Mouse (Mus musculus): ENCODE measurements at regions not wholly inside any gene's neighbourhood (a gene's known extent, or its start where the extent isn't known, plus 50 kb on each side); places are given as distances from the start of the nearest gene placed in this dataset.

DNA sequence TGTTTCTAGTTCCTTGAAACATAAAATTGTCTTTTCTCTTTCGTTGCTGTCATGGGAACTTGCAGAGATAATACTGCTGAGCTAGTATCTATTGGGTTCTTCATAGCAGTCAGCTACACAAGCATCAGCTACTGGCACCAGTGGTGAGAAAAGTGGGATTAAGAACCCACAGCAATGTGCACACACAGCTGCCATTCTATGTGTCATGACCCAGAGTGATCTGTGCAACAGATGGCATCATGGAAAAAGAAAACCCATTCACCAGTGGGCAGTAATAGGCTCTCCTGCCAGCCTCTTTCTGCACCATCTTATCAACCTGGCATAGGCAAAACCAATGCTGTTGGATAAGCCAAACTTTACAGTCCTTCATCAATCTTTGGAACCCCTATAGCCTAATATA lies 428.1 kb downstream of the Trib2 start:
- no peak for DNase-seq

DNA sequence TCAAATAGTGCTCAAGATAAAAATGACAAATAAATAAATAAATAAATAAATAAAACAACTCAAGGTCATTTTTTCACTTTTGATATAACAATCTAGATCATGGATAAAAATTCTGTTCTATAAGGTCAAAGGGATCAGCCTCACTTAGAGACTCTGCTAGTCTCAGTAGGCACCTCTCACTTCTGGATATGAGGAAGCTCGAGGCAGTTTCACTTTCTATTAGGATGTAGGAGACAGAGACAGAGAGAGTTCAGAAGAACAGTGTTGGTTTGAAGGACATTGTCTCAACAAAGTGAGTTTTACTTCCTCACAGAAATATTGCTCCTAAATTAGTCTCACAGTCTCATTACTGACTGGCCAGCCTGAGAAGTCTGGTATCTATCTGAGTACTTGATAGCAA lies 458.9 kb downstream of the Trib2 start:
- DNase-seq, result no peak

DNA sequence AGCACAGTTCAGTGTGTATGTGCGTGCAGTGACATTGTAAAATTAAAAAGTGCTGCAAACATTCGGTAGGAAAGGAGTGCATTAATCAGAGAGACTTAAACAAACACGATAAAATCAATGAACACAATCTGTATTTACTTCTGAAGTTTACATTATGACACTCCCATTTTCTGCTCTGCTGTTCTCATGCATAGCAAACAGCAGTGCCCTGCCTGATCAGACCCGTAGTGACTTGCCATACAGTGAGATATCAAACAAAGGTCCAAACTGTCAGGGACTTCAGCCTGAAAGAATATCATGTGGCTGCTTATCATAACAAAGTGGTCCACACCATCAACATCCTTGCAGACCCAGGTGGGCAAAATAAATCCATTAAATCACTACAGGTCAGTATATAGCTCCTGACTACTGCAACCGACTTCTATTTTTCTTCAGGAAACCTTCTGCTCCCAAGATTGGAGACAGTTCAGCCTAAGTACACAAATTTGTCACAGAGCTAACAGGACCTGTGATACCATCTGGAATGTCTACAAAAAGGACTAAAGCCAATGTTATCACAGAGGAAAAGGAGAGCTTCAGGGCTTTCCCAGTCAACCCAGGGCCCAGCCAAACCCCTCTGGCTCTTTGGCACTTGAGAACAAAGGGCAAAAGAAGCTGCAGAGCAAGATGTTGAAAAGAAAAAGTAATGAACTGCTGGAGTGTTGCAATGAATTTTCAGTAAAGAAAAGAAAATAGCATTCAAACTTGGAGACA lies 495.8 kb downstream of the Trib2 start:
- no peak for DNase-seq

DNA sequence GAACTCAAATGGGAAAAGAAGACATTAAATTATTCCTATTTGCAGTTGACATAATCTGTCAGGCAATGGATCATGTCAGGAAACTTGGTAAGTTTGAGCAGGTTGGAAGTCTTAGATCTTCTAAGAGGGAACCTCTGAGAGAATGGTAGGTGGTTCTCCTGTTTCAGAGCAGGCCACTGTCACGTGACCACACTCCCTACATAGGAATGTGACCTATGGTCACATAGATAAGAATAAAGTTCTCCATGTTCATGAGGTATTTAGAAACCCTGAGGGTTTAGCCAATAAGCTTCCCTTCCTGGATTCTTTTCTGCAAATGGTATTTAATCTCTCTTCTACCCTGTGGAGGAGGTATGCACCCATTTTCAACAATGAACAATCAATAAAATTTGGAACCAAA lies 497.1 kb downstream of the Trib2 start:
- no peak for DNase-seq

DNA sequence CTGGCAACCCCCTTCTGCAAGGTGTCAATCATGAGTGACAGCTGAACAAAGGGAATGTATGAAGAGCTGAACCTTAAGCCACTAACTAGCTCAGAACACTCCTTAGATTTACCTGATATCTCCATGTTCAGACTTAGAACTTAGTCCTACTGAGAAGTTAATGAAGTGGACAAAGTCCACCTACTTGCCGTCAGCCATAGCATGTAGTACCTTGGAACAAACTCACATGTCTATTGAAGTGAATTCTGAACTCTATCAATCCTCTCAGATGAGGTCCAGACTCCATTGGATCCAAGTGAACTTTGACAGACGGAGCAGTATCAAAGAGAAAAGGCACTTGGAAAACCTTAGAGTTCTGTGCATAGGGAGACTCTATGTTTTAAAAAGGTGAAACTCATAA lies 521.8 kb downstream of the Trib2 start:
- DNase-seq, result no peak

DNA sequence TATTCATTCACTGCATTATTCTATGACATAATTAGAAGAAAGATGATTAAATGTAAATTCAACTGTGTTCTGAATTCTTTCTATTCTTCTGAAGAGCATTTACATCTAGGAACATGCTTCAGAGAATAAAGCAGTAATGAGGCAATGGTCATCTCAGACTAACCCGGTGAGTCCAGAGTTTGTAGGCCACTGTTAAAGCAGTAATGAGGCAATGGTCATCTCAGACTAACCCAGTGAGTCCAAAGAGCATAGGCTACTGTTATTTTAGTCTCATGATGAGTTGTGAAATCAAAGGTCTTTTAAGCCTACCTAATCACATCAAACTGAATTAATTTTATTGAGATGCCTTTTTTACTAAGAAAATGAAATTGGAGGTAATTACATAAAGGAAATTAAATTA lies 554.6 kb downstream of the Trib2 start:
- DNase-seq, result no peak

DNA sequence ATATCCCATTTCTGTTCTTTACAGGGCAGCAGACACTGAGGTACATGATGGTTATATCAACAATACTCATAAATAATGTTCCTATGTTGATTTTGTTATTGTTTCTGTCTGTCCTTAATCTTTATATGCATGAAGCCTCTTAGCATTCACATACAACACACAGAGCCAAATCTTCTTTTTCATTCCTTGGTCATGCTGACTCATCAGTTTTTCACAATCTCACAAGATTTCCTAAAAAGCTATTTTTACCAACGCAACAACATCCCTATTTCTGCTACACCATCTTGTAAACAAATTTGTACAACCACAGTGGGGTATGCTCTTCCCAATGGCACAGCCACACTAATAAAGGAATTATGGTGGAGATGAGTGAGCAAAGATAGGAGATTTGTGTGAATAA lies 555.1 kb downstream of the Trib2 start:
- no peak for DNase-seq

DNA sequence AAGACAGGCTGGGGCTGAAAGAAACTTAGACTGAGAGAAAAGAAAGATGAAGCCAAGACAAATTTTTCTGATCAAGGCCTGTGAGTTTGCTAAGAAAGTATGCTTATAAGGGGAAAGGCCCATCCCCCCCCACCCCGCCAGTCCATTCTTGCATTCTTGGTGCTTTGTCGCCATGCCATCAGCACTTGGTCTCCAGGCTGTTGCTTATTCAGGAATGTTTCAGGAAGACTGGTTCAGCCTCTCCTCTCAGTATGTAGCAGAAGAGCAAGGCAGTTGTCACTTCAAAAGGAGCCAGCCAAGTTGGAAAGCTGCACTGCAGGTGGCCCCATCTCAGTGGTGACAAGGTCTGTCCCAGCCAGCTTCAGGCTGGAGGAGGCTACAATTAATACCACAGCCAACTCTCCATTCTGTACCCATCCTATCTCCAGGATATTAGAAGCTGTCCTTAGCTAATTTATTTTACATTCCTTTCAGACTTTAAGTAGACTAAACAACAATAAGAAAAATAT lies 555.8 kb downstream of the Trib2 start:
- no peak for DNase-seq

DNA sequence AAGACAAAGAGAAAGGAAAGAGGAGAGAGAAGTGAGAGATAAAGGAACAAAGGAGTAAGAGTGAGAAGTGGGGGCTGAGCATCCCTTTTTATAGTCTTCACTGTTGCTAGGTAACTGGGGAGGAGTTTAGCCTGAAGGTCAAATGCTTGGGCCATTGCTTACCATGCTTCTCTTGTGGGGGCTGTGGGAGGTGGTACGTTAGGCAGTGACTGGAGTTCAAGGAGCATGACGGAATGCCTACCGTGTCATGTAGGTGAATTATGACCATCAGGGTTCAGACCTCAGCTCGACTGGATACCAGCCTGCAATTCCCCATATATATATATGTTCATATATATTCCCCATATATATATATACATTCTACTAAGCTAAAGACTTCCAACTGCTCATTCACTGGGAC lies 571.8 kb downstream of the Trib2 start:
- no peak for DNase-seq

DNA sequence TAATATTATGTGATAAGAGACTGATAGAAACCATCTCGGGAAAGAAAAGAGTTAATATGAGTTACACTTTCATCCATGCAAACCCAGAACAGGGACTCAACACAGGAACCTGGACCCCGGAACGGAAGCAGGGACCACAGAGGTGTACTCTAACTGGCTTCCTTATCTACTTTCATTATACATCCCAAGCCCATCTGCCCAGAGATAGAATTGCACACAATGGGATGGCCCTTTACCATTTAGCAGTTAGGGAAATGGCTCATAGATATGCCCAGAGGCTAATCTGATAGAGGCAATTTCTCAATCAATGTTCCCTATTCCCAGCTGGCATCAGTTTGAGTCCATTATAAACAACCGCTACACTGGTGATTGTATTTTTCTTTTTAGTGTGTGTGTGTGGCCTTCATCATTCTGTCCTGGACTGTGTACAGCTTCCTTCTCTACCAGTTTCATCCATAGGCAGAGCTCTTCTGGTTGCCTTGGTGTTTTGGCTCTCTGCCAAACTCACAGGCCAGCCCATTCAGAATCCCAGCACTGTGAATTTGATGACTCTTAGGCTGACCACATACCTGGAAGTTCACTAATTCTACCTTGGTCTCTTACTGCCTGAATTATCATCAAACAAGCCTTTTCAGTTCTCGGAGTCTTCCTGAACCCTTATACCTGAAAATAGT lies 594.1 kb downstream of the Trib2 start:
- no peak for DNase-seq

DNA sequence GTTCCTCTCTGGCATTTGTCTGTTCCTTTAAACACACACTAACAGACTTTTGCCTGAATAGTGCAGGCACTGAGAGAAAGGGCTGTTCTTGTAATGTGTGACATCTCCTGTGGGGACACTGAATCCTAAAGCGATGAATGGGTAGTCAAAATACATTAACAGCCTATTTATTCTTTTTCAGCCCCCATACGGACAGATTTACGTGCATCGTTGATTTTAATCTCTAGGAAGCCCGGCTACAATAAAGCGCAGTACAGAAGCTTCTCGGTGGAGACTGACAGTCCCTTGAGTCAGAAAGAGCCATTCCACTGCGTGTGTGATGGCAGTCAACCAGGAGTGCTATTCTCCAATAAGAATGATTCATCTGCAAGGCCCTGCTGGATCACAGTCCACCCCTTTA lies 598.2 kb downstream of the Trib2 start:
- DNase-seq, result no peak

DNA sequence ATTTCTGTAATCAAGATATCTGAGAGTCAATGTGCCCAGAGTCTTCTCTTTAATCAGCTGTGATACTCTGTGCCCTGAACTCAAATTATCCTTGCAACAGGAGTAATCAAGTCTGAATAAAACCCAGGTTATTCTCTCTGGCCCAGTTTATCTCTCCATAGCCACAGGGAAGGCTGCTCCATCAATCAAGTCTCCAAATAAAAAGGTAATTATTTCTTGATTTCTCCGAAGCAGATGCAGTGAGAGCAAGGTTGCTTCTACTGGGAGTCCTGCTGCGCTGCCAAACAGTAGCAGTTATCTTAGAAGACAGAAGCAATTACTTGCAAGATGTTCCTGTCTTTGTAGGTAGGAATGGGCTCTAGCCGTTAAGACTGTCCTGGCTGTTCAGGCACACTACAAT lies 600.5 kb downstream of the Trib2 start:
- peak; percentile 1 for DNase-seq

DNA sequence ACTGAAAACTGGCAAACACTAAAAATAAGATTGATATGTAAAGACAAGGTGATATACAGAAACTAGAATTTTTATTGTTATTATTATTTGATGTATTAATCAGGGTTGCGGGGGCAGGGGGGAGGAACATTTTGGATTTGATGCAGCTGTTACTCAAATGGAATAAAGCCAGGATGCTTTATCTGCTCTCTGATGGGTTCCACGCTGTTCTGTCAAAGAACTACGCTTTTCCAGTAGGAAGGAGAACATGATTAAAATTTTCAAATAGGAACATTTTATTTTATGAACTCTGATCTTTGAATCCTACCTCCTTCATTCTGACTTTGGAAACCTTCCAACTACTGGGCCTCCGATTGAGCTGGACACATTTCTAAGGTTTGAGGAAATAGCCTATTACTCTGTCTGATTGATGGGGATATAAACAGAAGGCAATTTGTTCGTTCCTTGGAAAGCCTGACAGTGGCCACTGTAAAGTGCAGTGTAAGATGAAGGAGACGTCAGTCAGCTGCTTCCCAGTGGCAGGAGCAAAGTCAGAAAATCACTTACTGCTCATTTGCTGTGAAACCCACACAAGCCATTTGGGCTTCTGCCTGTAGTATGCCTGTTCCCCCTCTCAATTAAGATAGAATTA lies 642.2 kb downstream of the Trib2 start:
- no peak for DNase-seq

DNA sequence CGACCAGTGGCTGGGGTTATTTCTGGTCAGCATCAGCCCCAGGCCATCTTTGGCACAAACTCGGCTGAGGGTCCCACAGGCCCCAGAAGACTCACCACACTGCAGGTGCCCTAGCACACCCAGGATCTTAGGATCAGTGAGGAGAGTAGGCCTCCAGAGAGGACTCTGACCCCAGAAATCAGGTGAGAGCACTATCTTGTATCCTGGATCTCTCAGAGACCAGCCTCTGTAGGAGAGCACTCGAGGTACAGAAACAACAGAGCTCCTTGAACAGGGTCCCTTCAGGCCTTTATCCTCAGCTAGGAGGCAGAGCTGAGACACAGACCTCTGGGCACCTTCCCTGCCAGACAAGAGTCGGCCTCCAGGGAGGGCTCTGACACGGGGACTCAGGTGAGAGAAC lies 654.1 kb downstream of the Trib2 start:
- DNase-seq, result no peak

DNA sequence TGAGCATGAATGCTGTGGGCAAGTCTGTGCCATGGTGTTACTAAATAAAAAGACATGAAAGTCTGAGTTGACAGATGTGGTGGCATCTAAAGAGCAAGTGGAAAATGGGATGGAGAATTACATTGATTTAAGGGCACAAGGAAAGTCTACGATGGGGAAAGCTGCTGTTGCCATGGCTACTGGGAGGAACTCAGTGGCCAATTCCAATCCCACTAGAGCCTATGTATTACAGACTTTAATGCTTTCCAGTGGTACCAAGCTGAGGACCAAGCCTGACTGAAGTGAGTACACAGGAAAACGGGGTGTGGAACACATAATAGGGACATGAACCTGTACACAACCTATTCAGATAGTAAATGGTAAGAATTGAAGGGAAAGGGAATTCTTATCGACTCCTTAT lies 654.9 kb downstream of the Trib2 start:
- no peak for DNase-seq

DNA sequence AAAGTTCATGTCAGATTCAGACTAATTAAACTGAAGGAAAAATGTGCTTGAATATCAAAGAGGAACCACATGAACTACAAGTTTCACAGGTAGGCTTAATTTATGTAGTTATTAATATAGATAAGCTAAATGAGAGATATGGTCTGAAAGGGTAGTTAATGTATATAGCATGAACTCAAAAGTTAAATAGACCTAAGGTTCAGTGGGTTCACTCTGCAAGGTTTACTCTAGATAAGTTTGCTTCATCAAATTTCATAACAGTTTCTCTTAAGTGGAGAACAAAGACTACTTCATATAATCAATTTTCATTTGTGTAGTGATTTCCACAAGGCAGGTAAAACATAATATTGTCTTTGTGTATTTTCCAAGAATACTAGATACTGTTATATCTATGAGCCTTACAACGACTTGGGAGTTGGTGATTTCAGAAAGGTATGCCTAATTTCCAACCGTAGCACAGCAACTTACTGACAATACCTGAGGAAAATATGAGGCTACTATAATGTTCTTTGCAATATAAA lies 656.2 kb downstream of the Trib2 start:
- DNase-seq, result no peak

DNA sequence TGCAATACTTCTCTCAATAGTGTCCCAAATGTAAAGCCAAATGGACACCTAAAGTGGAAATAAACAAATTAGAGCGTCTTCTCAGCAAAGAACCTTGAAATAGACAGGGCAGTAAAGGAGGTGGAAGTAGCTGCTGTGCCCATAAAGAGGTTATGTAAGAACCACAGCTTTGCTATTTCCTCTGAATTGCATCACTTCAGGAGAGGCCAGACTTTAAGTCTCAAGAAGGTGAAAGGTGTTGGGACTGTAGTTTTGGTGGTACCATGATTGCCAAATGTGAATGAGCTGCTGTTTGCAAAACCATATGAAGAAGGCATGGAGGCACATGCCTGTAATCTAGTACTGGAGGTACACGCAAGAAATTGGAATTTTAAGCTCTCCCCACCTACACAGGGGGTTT lies 670.3 kb downstream of the Trib2 start:
- DNase-seq, result no peak

DNA sequence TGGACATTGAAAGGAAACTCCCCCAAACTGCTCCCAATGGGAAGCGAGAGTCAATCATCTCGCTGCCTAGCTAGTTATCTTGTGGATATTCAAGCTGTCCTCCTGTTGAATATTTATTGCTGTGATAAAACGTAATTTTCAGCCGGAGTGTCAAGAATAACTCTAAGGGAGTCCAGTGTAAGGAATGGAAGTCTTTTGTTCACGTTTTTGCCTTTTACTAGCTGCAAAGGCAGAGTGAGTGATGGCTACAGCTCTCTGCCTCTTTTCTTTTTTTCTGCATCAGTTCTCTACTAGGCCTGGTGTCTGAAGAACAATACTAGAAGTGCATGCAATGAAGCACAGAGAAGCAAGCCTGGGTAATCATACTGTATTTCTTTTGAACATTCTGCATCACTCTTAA lies 679.7 kb downstream of the Trib2 start:
- no peak for DNase-seq

DNA sequence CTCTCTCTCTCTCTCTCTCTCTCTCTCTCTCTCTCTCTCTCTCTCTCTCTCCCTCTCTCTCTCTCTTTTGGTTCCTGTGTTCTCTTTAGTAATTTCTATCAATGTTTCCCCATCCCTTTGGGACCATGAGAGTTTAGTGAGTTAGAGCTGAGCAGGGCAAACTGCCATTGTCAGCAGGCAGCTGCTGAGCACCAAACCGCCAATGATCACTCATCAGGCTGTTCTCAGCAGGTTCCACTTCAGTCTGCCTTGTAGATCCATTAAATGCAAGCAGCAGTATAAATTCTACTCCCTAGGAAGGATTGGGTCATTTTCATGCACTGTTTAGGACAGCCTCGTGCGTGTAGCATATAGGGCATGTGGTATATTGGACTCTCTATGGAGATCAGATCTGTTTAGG lies 692.5 kb downstream of the Trib2 start:
- no peak for DNase-seq

DNA sequence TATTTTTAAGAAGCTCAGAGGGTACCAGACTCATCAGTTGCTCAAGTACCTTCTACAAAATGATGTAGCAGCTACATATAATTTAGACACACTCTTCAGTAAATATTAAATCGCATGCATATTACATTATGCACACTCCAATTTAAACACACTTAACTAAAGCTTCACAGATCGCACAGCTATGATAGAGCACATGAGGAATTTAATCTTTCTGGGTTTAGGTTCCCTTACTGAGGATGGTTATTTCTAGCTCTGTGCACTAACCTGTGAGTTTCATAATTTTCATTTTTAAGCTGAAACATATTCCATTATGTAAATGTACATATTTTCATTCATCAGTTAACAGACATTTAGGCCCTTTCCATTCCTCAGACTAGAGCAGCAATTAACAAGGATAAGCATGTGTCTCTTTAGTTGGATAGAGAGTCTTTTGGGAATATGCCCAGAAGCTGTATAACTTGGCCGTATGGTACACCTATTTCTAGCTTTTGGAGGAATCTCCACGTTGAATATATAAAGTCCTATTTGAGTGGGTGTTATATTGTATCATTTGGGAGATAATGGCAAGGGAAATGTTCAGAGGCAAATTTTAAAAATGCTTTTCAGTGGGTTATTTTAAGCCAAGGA lies 694.0 kb downstream of the Trib2 start:
- no peak for DNase-seq

DNA sequence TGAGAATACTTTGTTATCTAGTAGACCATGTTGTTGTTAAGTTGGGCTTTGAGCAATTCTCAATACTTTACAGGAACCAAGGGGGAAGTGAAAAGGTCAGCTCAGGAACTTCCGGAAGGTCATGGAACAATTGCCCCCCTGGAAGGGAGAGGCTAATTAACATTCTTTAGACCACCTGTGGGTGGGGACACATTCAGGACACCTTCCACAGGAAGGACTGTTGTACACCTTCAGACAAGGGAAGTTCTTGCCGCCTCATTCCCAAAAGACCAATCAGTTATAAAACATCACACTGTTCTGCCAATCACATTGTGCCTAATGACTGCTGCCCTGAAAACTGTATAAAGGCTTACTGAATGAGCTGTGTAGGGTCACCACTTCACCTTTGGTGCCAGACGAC lies 701.2 kb downstream of the Trib2 start:
- no peak for DNase-seq

DNA sequence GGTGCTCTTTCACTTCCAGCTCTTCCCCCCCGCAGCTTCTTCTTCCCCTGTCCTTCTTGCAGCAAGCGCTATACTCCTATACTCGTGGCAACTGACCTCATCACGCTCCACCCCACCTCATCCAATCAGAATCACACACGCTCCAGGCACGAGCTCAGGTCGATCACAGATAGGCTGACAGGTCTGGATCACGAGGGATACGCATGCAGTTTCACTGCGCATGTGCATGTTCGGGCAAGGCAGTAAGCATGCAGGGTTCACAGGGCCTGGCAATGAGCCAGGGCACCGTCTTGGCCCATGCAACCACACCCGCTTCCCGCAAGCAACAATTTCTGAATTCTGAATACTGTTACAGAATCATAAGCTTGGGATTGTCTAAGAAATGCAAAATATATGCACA lies 701.9 kb downstream of the Trib2 start:
- DNase-seq, result no peak

DNA sequence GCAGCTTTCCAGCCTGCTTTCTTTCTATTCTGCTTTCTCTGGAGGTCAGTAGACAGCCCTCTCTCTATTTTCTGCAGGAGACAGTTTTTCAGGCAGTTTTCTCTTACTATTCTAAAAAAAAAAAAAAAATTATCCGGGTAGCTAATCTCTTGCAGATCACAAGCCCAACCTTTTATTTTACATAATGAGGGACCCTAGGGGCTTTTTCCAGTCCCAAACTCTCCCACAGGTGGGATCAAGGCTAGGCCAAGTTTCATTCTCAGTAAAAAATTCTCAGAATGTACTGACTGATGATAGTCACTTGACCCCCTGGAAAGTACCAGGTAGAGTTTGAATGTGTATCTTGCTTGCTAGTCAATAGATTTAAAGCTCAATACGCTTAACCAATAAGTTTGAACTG lies 705.7 kb downstream of the Trib2 start:
- DNase-seq, result no peak

DNA sequence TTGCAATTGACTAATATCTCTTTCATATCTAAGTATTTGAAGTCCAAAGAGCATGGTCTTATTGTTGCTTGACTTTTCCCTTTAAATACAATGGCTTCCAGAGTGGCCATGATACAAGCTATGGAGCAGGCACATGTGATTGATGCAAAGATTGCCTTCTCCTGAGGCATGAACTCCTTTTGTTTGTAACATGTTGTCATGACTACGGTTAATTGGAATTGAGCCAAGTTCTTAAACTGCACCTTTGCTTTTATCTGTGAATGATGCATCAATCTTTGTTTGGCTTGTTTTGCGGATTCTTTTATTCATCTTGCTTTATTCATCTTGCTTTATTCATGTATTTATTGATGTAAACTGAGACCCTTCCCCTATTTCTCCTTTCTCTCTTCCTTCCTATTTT lies 711.8 kb downstream of the Trib2 start:
- DNase-seq, result no peak

All from cerebellum, adult 9-11 months (tissue).